Comparison of ENCODE assay signal across 22 mouse cellular contexts in genomic region chr2:169501736-169502340, GRCm38 (mm10).
DNase-seq lines count a peak whose midpoint lies in the region; ATAC-seq and TF ChIP-seq lines count a peak whose summit lies in the region.
"Had no signal": no experiment of that assay in that cellular context is flagged by ENCODE, and none has a peak within 500 bp of the region (broad histone marks: within the 10 kb centered on the region; RNA-seq: fewer than 3 reads in every experiment).

No protein-coding gene starts in this region.

- H3K9ac ChIP-seq in forebrain, embryonic 14.5 days (ENCODE audit: low read length), result no peak overlapping the region
- no peak overlapping the region for H3K9ac ChIP-seq in forebrain, embryonic 13.5 days
- H3K9ac ChIP-seq in hindbrain, postnatal 0 days (replicated peaks; ENCODE audit: low read length), result no peak overlapping the region
- H3K9ac ChIP-seq in hindbrain, embryonic 12.5 days, result no peak overlapping the region
- no peak overlapping the region for H3K9ac ChIP-seq in neural tube, embryonic 11.5 days (ENCODE audit: low read length)
- H3K9ac ChIP-seq in neural tube, embryonic 13.5 days, result no peak overlapping the region
- H3K9ac ChIP-seq: embryonic facial prominence, embryonic 12.5 days; forebrain, postnatal 0 days; heart, embryonic 13.5 days had no signal

- H3K4me3 ChIP-seq in forebrain, embryonic 14.5 days (ENCODE audit: low read depth, low read length), result no peak overlapping the region
- no peak overlapping the region for H3K4me3 ChIP-seq in forebrain, embryonic 13.5 days
- H3K4me3 ChIP-seq in hindbrain, postnatal 0 days (ENCODE audit: low read length), result no peak overlapping the region
- H3K4me3 ChIP-seq in hindbrain, embryonic 12.5 days, result no peak overlapping the region
- H3K4me3 ChIP-seq in neural tube, embryonic 11.5 days (ENCODE audit: low read depth, low read length), result no peak overlapping the region
- no peak overlapping the region for H3K4me3 ChIP-seq in neural tube, embryonic 13.5 days
- H3K4me3 ChIP-seq: embryonic facial prominence, embryonic 12.5 days; heart, embryonic 13.5 days had no signal

- 55% methylated on average over 11 of the region's 11 CpGs for WGBS in forebrain, embryonic 14.5 days
- WGBS in forebrain, embryonic 13.5 days, result 66% methylated on average over 11 of the region's 11 CpGs
- WGBS in hindbrain, postnatal 0 days, result 53% methylated on average over 11 of the region's 11 CpGs
- 62% methylated on average over 11 of the region's 11 CpGs for WGBS in hindbrain, embryonic 12.5 days
- WGBS in neural tube, embryonic 11.5 days, result 74% methylated on average over 11 of the region's 11 CpGs
- 44% methylated on average over 11 of the region's 11 CpGs for WGBS in neural tube, embryonic 13.5 days

- no peak overlapping the region for H3K4me2 ChIP-seq in forebrain, embryonic 14.5 days (ENCODE audit: low read length)
- no peak overlapping the region for H3K4me2 ChIP-seq in forebrain, embryonic 13.5 days
- no peak overlapping the region for H3K4me2 ChIP-seq in hindbrain, postnatal 0 days (ENCODE audit: low read depth, low read length)
- no peak overlapping the region for H3K4me2 ChIP-seq in hindbrain, embryonic 12.5 days (replicated peaks)
- H3K4me2 ChIP-seq in neural tube, embryonic 11.5 days (ENCODE audit: low read depth), result no peak overlapping the region
- no peak overlapping the region for H3K4me2 ChIP-seq in neural tube, embryonic 13.5 days
- H3K4me2 ChIP-seq: embryonic facial prominence, embryonic 12.5 days; heart, embryonic 13.5 days had no signal

- H3K4me1 ChIP-seq in forebrain, embryonic 14.5 days (ENCODE audit: control insufficient read depth, insufficient read depth, low read length), result peaks cover 6% of the 10 kb centered on the region
- peaks cover 16% of the 10 kb centered on the region for H3K4me1 ChIP-seq in forebrain, embryonic 13.5 days
- no peaks in the 10 kb centered on the region for H3K4me1 ChIP-seq in hindbrain, postnatal 0 days (ENCODE audit: insufficient read depth, low read length)
- H3K4me1 ChIP-seq in hindbrain, embryonic 12.5 days, result peaks cover 6% of the 10 kb centered on the region; the same call in 1 of the 2 replicates
- peaks cover 9% of the 10 kb centered on the region; the same call in 1 of the 2 replicates for H3K4me1 ChIP-seq in neural tube, embryonic 11.5 days (ENCODE audit: control insufficient read depth, insufficient read depth, low read length)
- peaks cover 27% of the 10 kb centered on the region for H3K4me1 ChIP-seq in neural tube, embryonic 13.5 days (replicated peaks)
- H3K4me1 ChIP-seq: embryonic facial prominence, embryonic 12.5 days; heart, embryonic 13.5 days had no signal

- H3K27ac ChIP-seq in forebrain, embryonic 14.5 days (ENCODE audit: low read depth, low read length), result no peak overlapping the region
- H3K27ac ChIP-seq in forebrain, embryonic 13.5 days, result no peak overlapping the region
- H3K27ac ChIP-seq in hindbrain, postnatal 0 days, result no peak overlapping the region
- H3K27ac ChIP-seq in hindbrain, embryonic 12.5 days, result no peak overlapping the region
- no peak overlapping the region for H3K27ac ChIP-seq in neural tube, embryonic 11.5 days (ENCODE audit: low read depth, low read length)
- peak overlapping the region; percentile 54; the same call in 1 of the 2 replicates for H3K27ac ChIP-seq in neural tube, embryonic 13.5 days (replicated peaks)
- H3K27ac ChIP-seq: embryonic facial prominence, embryonic 12.5 days; heart, embryonic 13.5 days had no signal

- H3K9me3 ChIP-seq in forebrain, embryonic 14.5 days (replicated peaks; ENCODE audit: control insufficient read depth, low read length), result no peaks in the 10 kb centered on the region
- no peaks in the 10 kb centered on the region for H3K9me3 ChIP-seq in forebrain, embryonic 13.5 days (replicated peaks)
- H3K9me3 ChIP-seq in hindbrain, postnatal 0 days (ENCODE audit: low read length), result no peaks in the 10 kb centered on the region
- no peaks in the 10 kb centered on the region for H3K9me3 ChIP-seq in hindbrain, embryonic 12.5 days (replicated peaks)
- no peaks in the 10 kb centered on the region for H3K9me3 ChIP-seq in neural tube, embryonic 11.5 days (ENCODE audit: control insufficient read depth, low read length)
- no peaks in the 10 kb centered on the region for H3K9me3 ChIP-seq in neural tube, embryonic 13.5 days
- H3K9me3 ChIP-seq: embryonic facial prominence, embryonic 12.5 days; heart, embryonic 13.5 days had no signal

- peak; percentile 78 for ATAC-seq in forebrain, embryonic 14.5 days
- ATAC-seq in forebrain, embryonic 13.5 days, result no peak
- no peak for ATAC-seq in hindbrain, postnatal 0 days
- ATAC-seq in hindbrain, embryonic 12.5 days (ENCODE audit: low FRiP score), result no peak
- ATAC-seq in neural tube, embryonic 11.5 days (ENCODE audit: insufficient read depth, low FRiP score, low TSS enrichment), result no peak
- ATAC-seq in neural tube, embryonic 13.5 days (ENCODE audit: low read depth), result no peak
- ATAC-seq: CD4-positive, CD25-positive, alpha-beta regulatory T cell, adult 4 months; forebrain, postnatal 0 days; hindbrain, embryonic 16.5 days had no signal

- peak; percentile 70 for DNase-seq in forebrain, embryonic 14.5 days (ENCODE audit: low spot score)
- DNase-seq in hindbrain, postnatal 0 days (ENCODE audit: low spot score), result peak; percentile 25
- peak; percentile 39 for DNase-seq in neural tube, embryonic 11.5 days (ENCODE audit: low spot score)
- no peak for DNase-seq in neural tube, embryonic 10.5 days (ENCODE audit: extremely low spot score, low spot score)
- no peak for DNase-seq in thymus, adult 18-20 months
- DNase-seq: adrenal gland, adult 8-10 months; adrenal gland, postnatal 36 days; B cell, adult 2 months; cerebellum, adult 11-12 months; cerebellum, adult 9-10 months; cerebellum, postnatal 25 days; forebrain, postnatal 0 days; gastrocnemius, postnatal 14 days; heart, postnatal 36 days had no signal

- no peaks in the 10 kb centered on the region for H3K36me3 ChIP-seq in forebrain, embryonic 14.5 days (ENCODE audit: control insufficient read depth, insufficient read depth, low read length)
- no peaks in the 10 kb centered on the region for H3K36me3 ChIP-seq in forebrain, embryonic 13.5 days (ENCODE audit: poor library complexity, severe bottlenecking)
- H3K36me3 ChIP-seq in hindbrain, postnatal 0 days (ENCODE audit: insufficient read depth, low read length), result no peaks in the 10 kb centered on the region
- H3K36me3 ChIP-seq in hindbrain, embryonic 12.5 days, result no peaks in the 10 kb centered on the region
- H3K36me3 ChIP-seq in neural tube, embryonic 11.5 days (ENCODE audit: control insufficient read depth, insufficient read depth, low read length), result no peaks in the 10 kb centered on the region
- no peaks in the 10 kb centered on the region for H3K36me3 ChIP-seq in neural tube, embryonic 13.5 days
- H3K36me3 ChIP-seq: embryonic facial prominence, embryonic 12.5 days; G1E; heart, embryonic 13.5 days had no signal

- no peak for TF ChIP-seq CTCF in hindbrain, postnatal 0 days (IDR thresholded peaks at IDR 0.05; ENCODE audit: low read depth)

- no peaks in the 10 kb centered on the region for H3K27me3 ChIP-seq in forebrain, embryonic 14.5 days (replicated peaks; ENCODE audit: control insufficient read depth, insufficient read depth, low read length)
- no peaks in the 10 kb centered on the region for H3K27me3 ChIP-seq in forebrain, embryonic 13.5 days
- H3K27me3 ChIP-seq in hindbrain, postnatal 0 days (ENCODE audit: insufficient read depth, low read length), result no peaks in the 10 kb centered on the region
- peaks cover 2% of the 10 kb centered on the region; the same call in 1 of the 2 replicates for H3K27me3 ChIP-seq in hindbrain, embryonic 12.5 days
- H3K27me3 ChIP-seq in neural tube, embryonic 11.5 days (ENCODE audit: control insufficient read depth, insufficient read depth, low read length), result no peaks in the 10 kb centered on the region
- no peaks in the 10 kb centered on the region for H3K27me3 ChIP-seq in neural tube, embryonic 13.5 days
- H3K27me3 ChIP-seq: embryonic facial prominence, embryonic 12.5 days; heart, embryonic 13.5 days had no signal

Comparison
In these comparisons a context has a peak if more than half of its experiments do, and no peak if none do; other contexts are left out.
1. DNase-seq: peak in forebrain, embryonic 14.5 days (single experiment), hindbrain, postnatal 0 days (single experiment) and neural tube, embryonic 11.5 days (single experiment); none in neural tube, embryonic 10.5 days (single experiment) and thymus, adult 18-20 months (0 of 2).